Mouse (Mus musculus) left cerebral cortex, adult 11 months (tissue): ENCODE measurements at regions not wholly inside any gene's neighbourhood (a gene's known extent, or its start where the extent isn't known, plus 50 kb on each side); places are given as distances from the start of the nearest gene placed in this dataset.

ENCODE experiments used
- DNase-seq: peaks from one replicate; pipeline ENCODE4 v3.0.0; 2022; ENCODE audit warnings: low spot score

GRCm38 (mm10) chr12:68242683-68243082, 916.3 kb downstream of the Rps29 start:
- peak; percentile 4 for DNase-seq

- no peak for DNase-seq
Measured at GRCm38 (mm10) chr12:68231803-68232202, 927.2 kb downstream of the Rps29 start.

GRCm38 (mm10) chr12:68217091-68217490, 941.9 kb downstream of the Rps29 start:
- no peak for DNase-seq

- DNase-seq, result no peak
Measured at GRCm38 (mm10) chr12:68208302-68208701, 950.7 kb downstream of the Rps29 start.

GRCm38 (mm10) chr12:68183858-68184257, 961.5 kb upstream of the Mdga2 start:
- no peak for DNase-seq

- DNase-seq, result no peak
Measured at GRCm38 (mm10) chr12:68161317-68161716, 939.0 kb upstream of the Mdga2 start.

- DNase-seq, result no peak
Measured at GRCm38 (mm10) chr12:68148066-68148465, 925.7 kb upstream of the Mdga2 start.

- no peak for DNase-seq
Measured at GRCm38 (mm10) chr12:68139831-68140230, 917.5 kb upstream of the Mdga2 start.

- no peak for DNase-seq
Measured at GRCm38 (mm10) chr12:68131776-68132175, 909.4 kb upstream of the Mdga2 start.

GRCm38 (mm10) chr12:68115762-68116161, 893.4 kb upstream of the Mdga2 start:
- no peak for DNase-seq
